Mouse (Mus musculus) hindbrain, embryonic 11.5 days (tissue): ENCODE measurements at regions not wholly inside any gene's neighbourhood (a gene's known extent, or its start where the extent isn't known, plus 50 kb on each side); places are given as distances from the start of the nearest gene placed in this dataset.

Source experiments
- ATAC-seq: fragments of 200-750 bp; cut with Nextera tagmentation; 2 replicates; pipeline ENCODE4 v1.8.0; 2017; ENCODE audit warnings: mild to moderate bottlenecking, moderate TSS enrichment, moderate library complexity; ENCODE audit not compliant: low FRiP score
- DNase-seq: peaks from one replicate; pipeline ENCODE4 v3.0.0-alpha.2; 2015; ENCODE audit warnings: low spot score
- H3K27ac ChIP-seq: fragments of 300-500 bp; sonication (generic); 2 replicates; pipeline ENCODE4 v1.5.1; 2014; ENCODE audit warnings: mild to moderate bottlenecking, low read depth, low read length
- H3K27me3 ChIP-seq: fragments of 300-500 bp; sonication (generic); 2 replicates; pipeline ENCODE4 v1.6.1; 2014; ENCODE audit warnings: mild to moderate bottlenecking, low read length, moderate library complexity, mixed read lengths; ENCODE audit not compliant: control insufficient read depth, insufficient read depth
- H3K36me3 ChIP-seq: fragments of 300-500 bp; sonication (generic); 2 replicates; pipeline ENCODE4 v1.6.1; 2014; ENCODE audit warnings: mild to moderate bottlenecking, low read length, moderate library complexity, mixed read lengths; ENCODE audit not compliant: control insufficient read depth, insufficient read depth
- H3K4me1 ChIP-seq: fragments of 300-500 bp; sonication (generic); replicated peaks from 2 replicates; pipeline ENCODE4 v1.6.1; 2014; ENCODE audit warnings: low read length, mixed read lengths; ENCODE audit not compliant: control insufficient read depth, insufficient read depth
- H3K4me2 ChIP-seq: fragments of 300-500 bp; sonication (generic); replicated peaks from 2 replicates; pipeline ENCODE4 v1.6.1; 2014; ENCODE audit warnings: mild to moderate bottlenecking, low read depth, low read length
- H3K4me3 ChIP-seq: fragments of 300-500 bp; sonication (generic); 2 replicates; pipeline ENCODE4 v1.5.1; 2014; ENCODE audit warnings: low read depth, low read length
- H3K9ac ChIP-seq: fragments of 300-500 bp; sonication (generic); 2 replicates; pipeline ENCODE4 v1.6.1; 2014; ENCODE audit warnings: low read depth, low read length
- H3K9me3 ChIP-seq: fragments of 300-500 bp; sonication (generic); 2 replicates; pipeline ENCODE4 v1.6.1; 2016; ENCODE audit warnings: low read length; ENCODE audit not compliant: control insufficient read depth
- WGBS: fragments of 180-500 bp; shearing (Covaris S2); extraction: QIAGEN DNeasy Blood & Tissue Kit; methylation state at CpG from one replicate; pipeline ENCODE4 v1.1.7; 2014; 5-methylcytosine and 5-hydroxymethylcytosine counted together

GRCm38 (mm10) chr3:129437687-129438086 lies 94.5 kb upstream of the Elovl6 start:
- Histone ChIP-seq H3K4me3 (no peak overlapping the region), H3K9ac (no peak overlapping the region), H3K27me3 (no peaks in the 10 kb centered on the region), H3K36me3 (no peaks in the 10 kb centered on the region), H3K4me2 (no peak overlapping the region), H3K9me3 (no peaks in the 10 kb centered on the region), H3K27ac (no peak overlapping the region), H3K4me1 (no peaks in the 10 kb centered on the region)
- no peak for DNase-seq
- 83% methylated on average over 6 of the region's 6 CpGs for WGBS
- ATAC-seq, result no peak

GRCm38 (mm10) chr3:129442756-129443155 lies 89.4 kb upstream of the Elovl6 start:
- WGBS, result 53% methylated on average over 5 of the region's 5 CpGs
- DNase-seq, result no peak
- H3K9me3 ChIP-seq, result no peaks in the 10 kb centered on the region

GRCm38 (mm10) chr3:129444221-129444620 lies 87.9 kb upstream of the Elovl6 start:
- no peak for ATAC-seq
- Histone ChIP-seq H3K9ac (no peak overlapping the region), H3K9me3 (no peaks in the 10 kb centered on the region), H3K27me3 (no peaks in the 10 kb centered on the region), H3K4me2 (no peak overlapping the region), H3K4me3 (no peak overlapping the region), H3K4me1 (no peaks in the 10 kb centered on the region), H3K27ac (no peak overlapping the region), H3K36me3 (no peaks in the 10 kb centered on the region)
- DNase-seq, result no peak
- 98% methylated on average over 3 of the region's 3 CpGs for WGBS

More at GRCm38 (mm10) chr3:129442756-129443155, 89.4 kb upstream of the Elovl6 start:
- Histone ChIP-seq H3K36me3 (no peaks in the 10 kb centered on the region), H3K4me3 (no peak overlapping the region), H3K4me1 (no peaks in the 10 kb centered on the region), H3K9ac (no peak overlapping the region), H3K27me3 (no peaks in the 10 kb centered on the region), H3K27ac (no peak overlapping the region), H3K4me2 (no peak overlapping the region)
- no peak for ATAC-seq

GRCm38 (mm10) chr3:129445961-129446360 lies 86.2 kb upstream of the Elovl6 start:
- H3K9ac ChIP-seq, result no peak overlapping the region
- H3K4me2 ChIP-seq, result no peak overlapping the region
- no peaks in the 10 kb centered on the region for H3K36me3 ChIP-seq
- no peaks in the 10 kb centered on the region for H3K9me3 ChIP-seq
- H3K27me3 ChIP-seq, result no peaks in the 10 kb centered on the region
- H3K4me1 ChIP-seq, result no peaks in the 10 kb centered on the region
- no peak overlapping the region for H3K4me3 ChIP-seq
- ATAC-seq (no peak), DNase-seq (no peak)
- 92% methylated on average over 6 of the region's 6 CpGs for WGBS
- no peak overlapping the region for H3K27ac ChIP-seq

- no peaks in the 10 kb centered on the region for H3K27me3 ChIP-seq
Measured at GRCm38 (mm10) chr3:129449928-129450327, 82.2 kb upstream of the Elovl6 start.

GRCm38 (mm10) chr3:129450671-129451070 lies 81.5 kb upstream of the Elovl6 start:
- Histone ChIP-seq H3K27me3 (no peaks in the 10 kb centered on the region), H3K4me3 (no peak overlapping the region), H3K4me2 (no peak overlapping the region), H3K9ac (no peak overlapping the region), H3K27ac (no peak overlapping the region), H3K9me3 (no peaks in the 10 kb centered on the region), H3K36me3 (no peaks in the 10 kb centered on the region), H3K4me1 (no peaks in the 10 kb centered on the region)
- DNase-seq (no peak), ATAC-seq (no peak)
- 83% methylated on average over 5 of the region's 5 CpGs for WGBS

More at GRCm38 (mm10) chr3:129449928-129450327, 82.2 kb upstream of the Elovl6 start:
- H3K4me3 ChIP-seq, result no peak overlapping the region
- H3K9ac ChIP-seq, result no peak overlapping the region
- DNase-seq (no peak), ATAC-seq (no peak)
- H3K9me3 ChIP-seq, result no peaks in the 10 kb centered on the region
- 77% methylated on average over 4 of the region's 4 CpGs for WGBS
- no peaks in the 10 kb centered on the region for H3K36me3 ChIP-seq
- H3K27ac ChIP-seq, result no peak overlapping the region
- H3K4me1 ChIP-seq, result no peaks in the 10 kb centered on the region
- no peak overlapping the region for H3K4me2 ChIP-seq

GRCm38 (mm10) chr3:129470088-129470487 lies 62.1 kb upstream of the Elovl6 start:
- H3K27ac ChIP-seq, result no peak overlapping the region
- DNase-seq (no peak), ATAC-seq (no peak)
- no peaks in the 10 kb centered on the region for H3K36me3 ChIP-seq
- H3K9ac ChIP-seq, result no peak overlapping the region
- no peak overlapping the region for H3K4me2 ChIP-seq
- H3K4me1 ChIP-seq, result no peaks in the 10 kb centered on the region
- 89% methylated on average over 5 of the region's 5 CpGs for WGBS
- no peaks in the 10 kb centered on the region for H3K9me3 ChIP-seq
- H3K4me3 ChIP-seq, result no peak overlapping the region
- H3K27me3 ChIP-seq, result no peaks in the 10 kb centered on the region

- ATAC-seq (no peak), DNase-seq (no peak)
- H3K9me3 ChIP-seq, result no peaks in the 10 kb centered on the region
- H3K27me3 ChIP-seq, result no peaks in the 10 kb centered on the region
- no peaks in the 10 kb centered on the region for H3K4me1 ChIP-seq
- no peak overlapping the region for H3K9ac ChIP-seq
- H3K36me3 ChIP-seq, result no peaks in the 10 kb centered on the region
- H3K4me2 ChIP-seq, result no peak overlapping the region
- 82% methylated on average over 1 of the region's 1 CpGs for WGBS
- H3K4me3 ChIP-seq, result no peak overlapping the region
- H3K27ac ChIP-seq, result no peak overlapping the region
Measured at GRCm38 (mm10) chr3:129471332-129471731, 60.8 kb upstream of the Elovl6 start.

GRCm38 (mm10) chr3:129472008-129472407 lies 60.1 kb upstream of the Elovl6 start:
- Histone ChIP-seq H3K27ac (no peak overlapping the region), H3K4me2 (no peak overlapping the region), H3K4me1 (no peaks in the 10 kb centered on the region), H3K4me3 (no peak overlapping the region), H3K9me3 (no peaks in the 10 kb centered on the region), H3K36me3 (no peaks in the 10 kb centered on the region), H3K9ac (no peak overlapping the region), H3K27me3 (no peaks in the 10 kb centered on the region)
- ATAC-seq, result no peak
- 86% methylated on average over 10 of the region's 10 CpGs for whole genome bisulfite sequencing
- no peak for DNase-seq
